ENCODE assay signal across 10 mouse cellular contexts in genomic region chr15:103015009-103015399, GRCm38 (mm10). TPM values are rescaled to one million over a fixed set of nuclear protein-coding genes. Genes with fewer than 3 reads are reported as not detected.
DNase-seq lines count a peak whose midpoint lies in the region; ATAC-seq and TF ChIP-seq lines count a peak whose summit lies in the region.
"Had no signal": no experiment of that assay in that cellular context is flagged by ENCODE, and none has a peak within 500 bp of the region (broad histone marks: within the 10 kb centered on the region; RNA-seq: fewer than 3 reads in every experiment).

No protein-coding gene starts in this region.

- ATAC-seq in heart, postnatal 0 days (ENCODE audit: insufficient read depth, low read depth) = no peak
- no peak for ATAC-seq in liver, embryonic 12.5 days
- ATAC-seq in erythroid progenitor cell, adult 5-6 weeks (replicated peaks; ENCODE audit: low FRiP score, poor library complexity, severe bottlenecking) = no peak

- intact Hi-C loops in heart, postnatal 10 days (cut with DNase I) = no loop called here

- H3K4me2 ChIP-seq in heart, postnatal 0 days (ENCODE audit: low read depth, low read length) = no peak overlapping the region
- H3K4me2 ChIP-seq in liver, embryonic 12.5 days = peak overlapping the region; percentile 17; the same call in 1 of the 2 replicates

- 2% methylated on average over 28 of the region's 28 CpGs for WGBS in heart, postnatal 0 days
- WGBS in hindbrain, embryonic 10.5 days = under 1% methylated on average over 26 of the region's 28 CpGs
- WGBS in liver, embryonic 12.5 days (ENCODE audit: insufficient replicate concordance) = 1% methylated on average over 23 of the region's 28 CpGs

- DNase-seq in heart, postnatal 0 days (ENCODE audit: low spot score) = no peak
- no peak for DNase-seq in heart, postnatal 10 days
- DNase-seq in NIH3T3 (ENCODE audit: low read depth) = peak; percentile 46
- DNase-seq in hindbrain, embryonic 10.5 days (ENCODE audit: low spot score) = peak; percentile 34
- no peak for DNase-seq in layer of hippocampus, adult 9-11 months
- DNase-seq in embryo, embryonic 9.5 days (ENCODE audit: extremely low spot score) = no peak
- DNase-seq: cerebellum, postnatal 14 days had no signal

- TF ChIP-seq EP300 in heart, postnatal 0 days (IDR thresholded peaks at IDR 0.05; ENCODE audit: low read depth) = no peak

- H3K36me3 ChIP-seq in heart, postnatal 0 days (replicated peaks; ENCODE audit: control insufficient read depth, insufficient read depth, low read length) = no peaks in the 10 kb centered on the region
- no peaks in the 10 kb centered on the region for H3K36me3 ChIP-seq in hindbrain, embryonic 10.5 days
- no peaks in the 10 kb centered on the region for H3K36me3 ChIP-seq in liver, embryonic 12.5 days

- no peak for TF ChIP-seq CTCF in heart, postnatal 0 days (IDR thresholded peaks at IDR 0.05; ENCODE audit: low read depth)

- peaks cover 99% of the 10 kb centered on the region for H3K27me3 ChIP-seq in heart, postnatal 0 days (ENCODE audit: control insufficient read depth, insufficient read depth, low read length)
- H3K27me3 ChIP-seq in hindbrain, embryonic 10.5 days (ENCODE audit: insufficient read depth, poor library complexity, severe bottlenecking) = peaks cover 100% of the 10 kb centered on the region
- H3K27me3 ChIP-seq in liver, embryonic 12.5 days (replicated peaks) = peaks cover 99% of the 10 kb centered on the region

- H3K9me3 ChIP-seq in heart, postnatal 0 days (replicated peaks; ENCODE audit: control insufficient read depth, low read length) = no peaks in the 10 kb centered on the region
- no peaks in the 10 kb centered on the region for H3K9me3 ChIP-seq in hindbrain, embryonic 10.5 days
- H3K9me3 ChIP-seq in liver, embryonic 12.5 days (replicated peaks) = no peaks in the 10 kb centered on the region

- H3K9ac ChIP-seq in heart, postnatal 0 days (replicated peaks; ENCODE audit: low read depth, low read length) = no peak overlapping the region
- H3K9ac ChIP-seq in liver, embryonic 12.5 days = no peak overlapping the region; the same call in 1 of the 2 replicates

- no peaks in the 10 kb centered on the region for H3K4me1 ChIP-seq in heart, postnatal 0 days (ENCODE audit: control insufficient read depth, insufficient read depth)
- peaks cover 5% of the 10 kb centered on the region; the same call in 1 of the 2 replicates for H3K4me1 ChIP-seq in hindbrain, embryonic 10.5 days (replicated peaks)
- 0 out of 2 replicates have a peak, but pooled peaks cover 4% of the 10 kb centered on the region for H3K4me1 ChIP-seq in liver, embryonic 12.5 days

- no peak overlapping the region for H3K27ac ChIP-seq in heart, postnatal 0 days (ENCODE audit: low read depth)
- no peak overlapping the region for H3K27ac ChIP-seq in hindbrain, embryonic 10.5 days
- no peak overlapping the region for H3K27ac ChIP-seq in liver, embryonic 12.5 days

- peak overlapping the region; percentile 13; the same call in 1 of the 2 replicates for H3K4me3 ChIP-seq in heart, postnatal 0 days (ENCODE audit: low read depth, low read length)
- H3K4me3 ChIP-seq in hindbrain, embryonic 10.5 days = peak overlapping the region; percentile 26; the same call in 1 of the 2 replicates
- peak overlapping the region; percentile 18; the same call in 1 of the 2 replicates for H3K4me3 ChIP-seq in liver, embryonic 12.5 days

RNA-seq across cellular contexts. Expression of gene Hoxc4, which starts 3.7 kb away (rescaled TPM):
- not detected in 2 replicates for total RNA-seq in heart, postnatal 0 days (2014; rRNA removed; ENCODE audit: low replicate concordance)
- 0.16 TPM in 1 of 2 replicates, not detected in the other for polyA plus RNA-seq in heart, postnatal 0 days (2015; fragmentation: Nextera tagmentation; extraction: Ambion mirVana)
- total RNA-seq in heart, postnatal 10 days (2021) = under 1 TPM in 1 of 2 experiments, not detected in 1; 0.24 TPM
- 1.5 and 29.6 TPM in 2 replicates for polyA plus RNA-seq in hindbrain, embryonic 10.5 days (2016; fragmentation: Nextera tagmentation; extraction: Ambion mirVana)
- polyA plus RNA-seq in liver, embryonic 12.5 days (2016; fragmentation: Nextera tagmentation; extraction: Ambion mirVana) = 1.3 and 1.9 TPM in 2 replicates
- total RNA-seq in erythroid progenitor cell, adult 5-6 weeks (2015; ENCODE audit: low replicate concordance) = not detected in 2 replicates
- not detected in 2 replicates for total RNA-seq in erythroid progenitor cell, adult 5-6 weeks (2017; ENCODE audit: low replicate concordance)
- total RNA-seq: liver, adult 2 months had no signal
- polyA plus RNA-seq: liver, adult 2 months had no signal

RNA-seq across cellular contexts. Expression of gene Hoxc6, which starts 16.9 kb away (rescaled TPM):
- not detected in 2 replicates for total RNA-seq in heart, postnatal 0 days (2014; rRNA removed; ENCODE audit: low replicate concordance)
- polyA plus RNA-seq in heart, postnatal 0 days (2015; fragmentation: Nextera tagmentation; extraction: Ambion mirVana) = 0.12 TPM in 1 of 2 replicates, not detected in the other
- total RNA-seq in heart, postnatal 10 days (2021) = under 1 TPM in 1 of 2 experiments, not detected in 1; 0.15 TPM
- not detected in 2 replicates for polyA plus RNA-seq in hindbrain, embryonic 10.5 days (2016; fragmentation: Nextera tagmentation; extraction: Ambion mirVana)
- polyA plus RNA-seq in liver, embryonic 12.5 days (2016; fragmentation: Nextera tagmentation; extraction: Ambion mirVana) = 0.17 and 0.19 TPM in 2 replicates
- 1.1 TPM in 1 of 2 replicates, not detected in the other for total RNA-seq in erythroid progenitor cell, adult 5-6 weeks (2015; ENCODE audit: low replicate concordance)
- total RNA-seq in erythroid progenitor cell, adult 5-6 weeks (2017; ENCODE audit: low replicate concordance) = not detected in 2 replicates
- total RNA-seq: liver, adult 2 months had no signal
- polyA plus RNA-seq: liver, adult 2 months had no signal

RNA-seq across cellular contexts. Expression of gene Hoxc8, which starts 24.6 kb away (rescaled TPM):
- total RNA-seq in heart, postnatal 0 days (2014; rRNA removed; ENCODE audit: low replicate concordance) = not detected in 2 replicates
- not detected in 2 replicates for polyA plus RNA-seq in heart, postnatal 0 days (2015; fragmentation: Nextera tagmentation; extraction: Ambion mirVana)
- total RNA-seq in heart, postnatal 10 days (2021) = not detected
- polyA plus RNA-seq in hindbrain, embryonic 10.5 days (2016; fragmentation: Nextera tagmentation; extraction: Ambion mirVana) = not detected in 2 replicates
- 0.08 and 0.22 TPM in 2 replicates for polyA plus RNA-seq in liver, embryonic 12.5 days (2016; fragmentation: Nextera tagmentation; extraction: Ambion mirVana)
- not detected in 2 replicates for total RNA-seq in erythroid progenitor cell, adult 5-6 weeks (2015; ENCODE audit: low replicate concordance)
- total RNA-seq in erythroid progenitor cell, adult 5-6 weeks (2017; ENCODE audit: low replicate concordance) = not detected in 2 replicates
- total RNA-seq: liver, adult 2 months had no signal
- polyA plus RNA-seq: liver, adult 2 months had no signal

RNA-seq across cellular contexts. Expression of gene Hoxc9, which starts 38.8 kb away (rescaled TPM):
- not detected in 2 replicates for total RNA-seq in heart, postnatal 0 days (2014; rRNA removed; ENCODE audit: low replicate concordance)
- polyA plus RNA-seq in heart, postnatal 0 days (2015; fragmentation: Nextera tagmentation; extraction: Ambion mirVana) = not detected in 2 replicates
- not detected for total RNA-seq in heart, postnatal 10 days (2021)
- polyA plus RNA-seq in hindbrain, embryonic 10.5 days (2016; fragmentation: Nextera tagmentation; extraction: Ambion mirVana) = not detected in 2 replicates
- polyA plus RNA-seq in liver, embryonic 12.5 days (2016; fragmentation: Nextera tagmentation; extraction: Ambion mirVana) = 0.07 TPM in 1 of 2 replicates, not detected in the other
- total RNA-seq in erythroid progenitor cell, adult 5-6 weeks (2015; ENCODE audit: low replicate concordance) = not detected in 2 replicates
- total RNA-seq in erythroid progenitor cell, adult 5-6 weeks (2017; ENCODE audit: low replicate concordance) = not detected in 2 replicates
- total RNA-seq: liver, adult 2 months had no signal
- polyA plus RNA-seq: liver, adult 2 months had no signal

RNA-seq across cellular contexts. Expression of gene Hoxc5, which starts 47.8 kb away (rescaled TPM):
- total RNA-seq in heart, postnatal 0 days (2014; rRNA removed; ENCODE audit: low replicate concordance) = 0.15 TPM in 1 of 2 replicates, not detected in the other
- polyA plus RNA-seq in heart, postnatal 0 days (2015; fragmentation: Nextera tagmentation; extraction: Ambion mirVana) = not detected in 2 replicates
- total RNA-seq in heart, postnatal 10 days (2021) = under 1 TPM; 0.12 to 0.15 TPM
- 0.37 and 10.8 TPM in 2 replicates for polyA plus RNA-seq in hindbrain, embryonic 10.5 days (2016; fragmentation: Nextera tagmentation; extraction: Ambion mirVana)
- 0.92 and 1.2 TPM in 2 replicates for polyA plus RNA-seq in liver, embryonic 12.5 days (2016; fragmentation: Nextera tagmentation; extraction: Ambion mirVana)
- total RNA-seq in erythroid progenitor cell, adult 5-6 weeks (2015; ENCODE audit: low replicate concordance) = not detected in 2 replicates
- total RNA-seq in erythroid progenitor cell, adult 5-6 weeks (2017; ENCODE audit: low replicate concordance) = not detected in 2 replicates
- polyA plus RNA-seq: liver, adult 2 months had no signal

Comparison
In these comparisons a context has a peak if more than half of its experiments do, and no peak if none do; other contexts are left out.
1. DNase-seq: peak in NIH3T3 (single experiment) and hindbrain, embryonic 10.5 days (single experiment); none in heart, postnatal 0 days (single experiment), heart, postnatal 10 days (0 of 2), layer of hippocampus, adult 9-11 months (single experiment) and embryo, embryonic 9.5 days (single experiment).
2. Peak in every context shown above with its lines, with median percentiles within 50 percentile points of each other: H3K4me3 ChIP-seq.